Mouse (Mus musculus) large intestine, adult 2 months (tissue): ENCODE measurements around the gene Ccdc47. TPM values are rescaled to one million over a fixed set of nuclear protein-coding genes. Genes with fewer than 3 reads are reported as not detected.

ENCODE experiments used
- polyA plus RNA-seq: library from polyadenylated mRNA; depleted of rRNA; stranded (reverse); fragments of >200 nt; gene quantifications from 2 replicates; pipeline ENCODE4 v1.2.3, GENCODE M21; 2012; rRNA removed

Ccdc47 gene
- polyA plus RNA-seq, 1 experiment = 9.5 TPM

Other genes starting within 250 kb of the Ccdc47 start
- 70.6 and 321 TPM in 2 replicates for gene Ace, start 248.4 kb downstream of the Ccdc47 start, polyA plus RNA-seq
- 0.05 TPM in 1 of 2 replicates, not detected in the other for gene Ace3, start 221.7 kb downstream of the Ccdc47 start, polyA plus RNA-seq
- gene Kcnh6, start 208.2 kb downstream of the Ccdc47 start, polyA plus RNA-seq = 1.3 and 2.0 TPM in 2 replicates
- gene Dcaf7, start 179.5 kb downstream of the Ccdc47 start, polyA plus RNA-seq = 27.3 and 41.3 TPM in 2 replicates
- gene Taco1, start 150.3 kb downstream of the Ccdc47 start, polyA plus RNA-seq = 10.2 and 15.5 TPM in 2 replicates
- 15.0 and 23.5 TPM in 2 replicates for gene Map3k3, start 131.7 kb downstream of the Ccdc47 start, polyA plus RNA-seq
- gene Gm10840, start 55.5 kb downstream of the Ccdc47 start, polyA plus RNA-seq = not detected in 2 replicates
- gene Limd2, start 55.5 kb downstream of the Ccdc47 start, polyA plus RNA-seq = 32.3 and 40.7 TPM in 2 replicates
- gene Strada, start 14.2 kb downstream of the Ccdc47 start, polyA plus RNA-seq = 10.9 and 12.1 TPM in 2 replicates
- 7.6 and 9.9 TPM in 2 replicates for gene Ddx42, start 582 bp upstream of the Ccdc47 start, polyA plus RNA-seq
- 13.2 and 16.1 TPM in 2 replicates for gene Ftsj3, start 39.7 kb upstream of the Ccdc47 start, polyA plus RNA-seq
- gene Psmc5, start 39.8 kb upstream of the Ccdc47 start, polyA plus RNA-seq = 55.5 and 62.4 TPM in 2 replicates
- gene Smarcd2, start 56.6 kb upstream of the Ccdc47 start, polyA plus RNA-seq = 136 and 162 TPM in 2 replicates
- 0.11 and 0.12 TPM in 2 replicates for gene Tcam1, start 60.3 kb upstream of the Ccdc47 start, polyA plus RNA-seq
- gene Gh, start 85.5 kb upstream of the Ccdc47 start, polyA plus RNA-seq = 0.27 and 0.82 TPM in 2 replicates
- 39.6 and 60.0 TPM in 2 replicates for gene Cd79b, start 98.4 kb upstream of the Ccdc47 start, polyA plus RNA-seq
- gene Scn4a, start 136.9 kb upstream of the Ccdc47 start, polyA plus RNA-seq = 0.27 and 0.42 TPM in 2 replicates
- 0.80 and 2.1 TPM in 2 replicates for gene Prr29, start 149.1 kb upstream of the Ccdc47 start, polyA plus RNA-seq
- gene Icam2, start 171.7 kb upstream of the Ccdc47 start, polyA plus RNA-seq = 13.2 and 16.2 TPM in 2 replicates